Mouse (Mus musculus) spleen, adult 2 months (tissue): ENCODE data around the gene Acot3.
"Not testable (repeated sequence)": the region's sequence is repeated elsewhere in the genome, so short reads cannot be mapped to it uniquely, and the experiment has no call there.

Source experiments
- CTCF ChIP-seq: fragments of 200-500 bp; IDR thresholded peaks from 2 replicates; pipeline ENCODE4 v1.5.1; 2011; ENCODE audit warnings: mild to moderate bottlenecking, inconsistent platforms; ENCODE audit not compliant: insufficient read depth, insufficient read length, insufficient replicate concordance; ENCODE audit errors: extremely low read depth
- POLR2A ChIP-seq: fragments of 200-500 bp; IDR thresholded peaks from 2 replicates; pipeline ENCODE4 v1.6.1; 2011; ENCODE audit warnings: low read depth, low read length, inconsistent platforms

GRCm38 (mm10) chr12:84033302-84033701 lies 18.6 kb upstream of the Acot3 start:
- not testable (repeated sequence) for TF ChIP-seq CTCF, POLR2A
